Mouse (Mus musculus) small intestine, adult 2 months (tissue): ENCODE results near the gene 5730409E04Rik. TPM values are rescaled to one million over a fixed set of nuclear protein-coding genes. Genes with fewer than 3 reads are reported as not detected.

ENCODE experiments used
- H3K27ac ChIP-seq: fragments of 200-500 bp; 2 replicates; pipeline ENCODE4 v1.5.1; 2012; ENCODE audit warnings: low read depth, low read length, control low read depth, inconsistent platforms; ENCODE audit not compliant: insufficient read depth
- H3K27me3 ChIP-seq: fragments of 200-500 bp; 2 replicates; pipeline ENCODE4 v1.6.1; 2012; ENCODE audit warnings: mild to moderate bottlenecking, moderate library complexity, low read length, inconsistent platforms; ENCODE audit not compliant: control insufficient read depth, insufficient read depth
- H3K36me3 ChIP-seq: fragments of 200-500 bp; 2 replicates; pipeline ENCODE4 v1.6.1; 2012; ENCODE audit warnings: mild to moderate bottlenecking, low read length, control low read depth, inconsistent platforms; ENCODE audit not compliant: control insufficient read depth, insufficient read depth
- H3K4me1 ChIP-seq: fragments of 200-500 bp; 2 replicates; pipeline ENCODE4 v1.6.1; 2012; ENCODE audit warnings: low read length, inconsistent platforms, mixed read lengths; ENCODE audit not compliant: control insufficient read depth, insufficient read depth, insufficient read length
- H3K4me3 ChIP-seq: fragments of 200-500 bp; 2 replicates; pipeline ENCODE4 v1.5.1; 2012; ENCODE audit warnings: low read depth, mild to moderate bottlenecking, control low read depth, inconsistent platforms, low read length, moderate library complexity
- CTCF ChIP-seq: fragments of 200-500 bp; IDR thresholded peaks from 2 replicates; pipeline ENCODE4 v1.5.1; 2012; ENCODE audit warnings: low read depth, mild to moderate bottlenecking, control low read depth, inconsistent platforms, low read length, moderate library complexity, mixed read lengths; ENCODE audit not compliant: insufficient replicate concordance, insufficient read length; ENCODE audit errors: extremely low read depth
- POLR2A ChIP-seq: fragments of 200-500 bp; IDR thresholded peaks from 2 replicates; pipeline ENCODE4 v1.6.1; 2012; ENCODE audit warnings: low read depth, mild to moderate bottlenecking, control low read depth, inconsistent platforms, low read length, moderate library complexity
- WGBS: fragments of 180-500 bp; shearing (Covaris S2); methylation state at CpG from one replicate; pipeline ENCODE4 v1.1.7; 2018; 5-methylcytosine and 5-hydroxymethylcytosine counted together
- polyA plus RNA-seq: library from polyadenylated mRNA; depleted of rRNA; stranded (reverse); fragments of >200 nt; gene quantifications from 2 replicates; pipeline ENCODE4 v1.2.3, GENCODE M21; 2012; rRNA removed

Gene 5730409E04Rik
- polyA plus RNA-seq, 1 experiment: 3.2 TPM

DNA sequence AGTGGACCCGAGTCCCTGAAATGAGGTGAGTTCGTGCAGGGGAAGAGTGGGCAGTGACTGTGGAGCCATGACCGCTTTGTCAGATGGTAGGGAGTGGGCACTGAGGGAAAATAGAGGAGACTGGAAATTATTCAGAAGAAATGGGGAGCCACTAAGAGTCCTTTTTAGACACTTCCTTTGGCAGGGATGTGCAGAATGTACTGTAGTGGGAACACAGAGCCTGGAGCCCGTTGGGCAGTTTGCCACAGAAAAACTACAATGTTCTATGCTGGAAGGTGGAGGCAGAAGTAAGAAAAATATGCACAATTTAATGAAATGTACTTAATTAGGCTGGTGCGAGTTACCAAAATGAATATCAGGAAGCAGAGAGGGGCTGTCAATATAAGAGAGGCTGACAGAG, 43.5 kb downstream of the 5730409E04Rik start:
- Histone ChIP-seq H3K4me3 (no peak overlapping the region), H3K27me3 (peaks cover 4% of the 10 kb centered on the region; the same call in 1 of the 2 replicates), H3K36me3 (no peaks in the 10 kb centered on the region), H3K4me1 (no peaks in the 10 kb centered on the region), H3K27ac (no peak overlapping the region)
- TF ChIP-seq CTCF (no peak), POLR2A (no peak)
- 74% methylated on average over 5 of the region's 5 CpGs for WGBS

GRCm38 (mm10) chr4:126655356-126655755, 45.7 kb downstream of the 5730409E04Rik start:
- no peak overlapping the region for H3K4me3 ChIP-seq
- WGBS: 8% methylated on average over 9 of the region's 9 CpGs
- no peaks in the 10 kb centered on the region for H3K4me1 ChIP-seq
- peaks cover 4% of the 10 kb centered on the region; the same call in 1 of the 2 replicates for H3K27me3 ChIP-seq
- H3K27ac ChIP-seq: no peak overlapping the region
- no peaks in the 10 kb centered on the region for H3K36me3 ChIP-seq
- TF ChIP-seq CTCF: no peak
- no peak for TF ChIP-seq POLR2A

DNA sequence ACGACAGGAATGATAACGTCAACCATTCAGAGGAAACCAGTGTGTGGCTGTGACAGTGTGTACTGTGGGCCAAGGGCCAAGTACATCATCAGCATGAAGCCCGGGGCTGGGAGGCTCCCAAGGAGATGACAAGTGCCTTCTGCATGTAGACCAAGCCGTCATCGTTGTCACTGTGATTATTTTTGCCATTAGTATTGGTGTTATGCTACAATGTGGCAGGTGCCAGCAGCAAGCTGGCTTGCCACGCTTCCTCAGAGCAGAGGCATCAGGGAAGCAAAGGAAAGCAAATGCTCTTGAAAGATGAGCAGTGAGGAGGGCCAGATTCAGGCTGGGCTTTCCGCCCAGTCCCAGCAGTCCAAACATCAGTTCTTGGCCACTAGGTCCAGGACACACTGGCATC, 51.6 kb downstream of the 5730409E04Rik start:
- no peak for TF ChIP-seq POLR2A
- TF ChIP-seq CTCF: no peak
- no peak overlapping the region for H3K4me3 ChIP-seq
- 65% methylated on average over 7 of the region's 7 CpGs for WGBS
- 0 out of 2 replicates have a peak, but pooled peaks cover 4% of the 10 kb centered on the region for H3K27me3 ChIP-seq
- no peaks in the 10 kb centered on the region for H3K4me1 ChIP-seq
- H3K27ac ChIP-seq: no peak overlapping the region
- no peaks in the 10 kb centered on the region for H3K36me3 ChIP-seq

Other genes with a start within 250 kb of the 5730409E04Rik start
- 7.6 and 12.4 TPM in 2 replicates for gene Ago3, start 180.3 kb upstream of the 5730409E04Rik start, polyA plus RNA-seq
- 7.2 and 13.0 TPM in 2 replicates for gene Ago1, start 141.2 kb upstream of the 5730409E04Rik start, polyA plus RNA-seq
- gene Ago4, start 76.3 kb upstream of the 5730409E04Rik start, polyA plus RNA-seq: 0.22 and 0.63 TPM in 2 replicates
- gene Clspn, start 52.9 kb upstream of the 5730409E04Rik start, polyA plus RNA-seq: 0.20 and 0.53 TPM in 2 replicates
- gene Psmb2, start 67.8 kb downstream of the 5730409E04Rik start, polyA plus RNA-seq: 97.2 and 154 TPM in 2 replicates
- not detected in 2 replicates for gene Tfap2e, start 126.4 kb downstream of the 5730409E04Rik start, polyA plus RNA-seq
- gene Ncdn, start 143.6 kb downstream of the 5730409E04Rik start, polyA plus RNA-seq: 15.7 and 27.2 TPM in 2 replicates
- 82.5 and 182 TPM in 2 replicates for gene AU040320, start 143.7 kb downstream of the 5730409E04Rik start, polyA plus RNA-seq